In genomic region chr8:66772653-66773052, GRCm38 (mm10) we compare ENCODE assay signal across 12 mouse cellular contexts.
DNase-seq lines count a peak whose midpoint lies in the region; ATAC-seq lines count a peak whose summit lies in the region.
"Had no signal": no experiment of that assay in that cellular context is flagged by ENCODE, and none has a peak within 500 bp of the region (broad histone marks: within the 10 kb centered on the region; RNA-seq: fewer than 3 reads in every experiment).

No protein-coding gene starts in this region.

- no peak overlapping the region for H3K4me3 ChIP-seq in heart, embryonic 15.5 days
- H3K4me3 ChIP-seq: midbrain, embryonic 12.5 days; neural tube, embryonic 12.5 days; stomach, embryonic 15.5 days had no signal

- H3K9ac ChIP-seq in heart, embryonic 15.5 days, result no peak overlapping the region
- H3K9ac ChIP-seq: liver, embryonic 14.5 days; midbrain, embryonic 12.5 days; neural tube, embryonic 12.5 days; stomach, embryonic 15.5 days had no signal

- no peaks in the 10 kb centered on the region for H3K36me3 ChIP-seq in heart, embryonic 15.5 days
- H3K36me3 ChIP-seq: midbrain, embryonic 12.5 days; neural tube, embryonic 12.5 days; stomach, embryonic 15.5 days had no signal

- peaks cover 8% of the 10 kb centered on the region; the same call in 1 of the 2 replicates for H3K4me1 ChIP-seq in heart, embryonic 15.5 days (replicated peaks)
- H3K4me1 ChIP-seq: neural tube, embryonic 12.5 days; stomach, embryonic 15.5 days had no signal

- peak overlapping the region; percentile 13; the same call in 1 of the 2 replicates for H3K4me2 ChIP-seq in heart, embryonic 15.5 days
- H3K4me2 ChIP-seq: midbrain, embryonic 12.5 days; neural tube, embryonic 12.5 days; stomach, embryonic 15.5 days had no signal

- peak; percentile 6 for DNase-seq in kidney, postnatal 14 days
- no peak for DNase-seq in kidney, postnatal 25 days
- peak; percentile 43 for DNase-seq in fibroblast of lung, adult 2 months (ENCODE audit: low read depth)
- DNase-seq in lung, postnatal 25 days (ENCODE audit: low spot score), result peak; percentile 13
- no peak for DNase-seq in right cerebral cortex, postnatal 25 days
- DNase-seq in spleen, postnatal 10 days (ENCODE audit: low spot score in 2 of 2), result no peak
- DNase-seq in thymus, postnatal 25 days, result no peak

- no peaks in the 10 kb centered on the region for H3K27me3 ChIP-seq in heart, embryonic 15.5 days
- H3K27me3 ChIP-seq: midbrain, embryonic 12.5 days; neural tube, embryonic 12.5 days; stomach, embryonic 15.5 days had no signal

- peak; percentile 91 for ATAC-seq in heart, embryonic 15.5 days (replicated peaks; ENCODE audit: insufficient number of reproducible peaks, insufficient read depth, low FRiP score, low read depth)

- H3K9me3 ChIP-seq in heart, embryonic 15.5 days (replicated peaks), result no peaks in the 10 kb centered on the region
- H3K9me3 ChIP-seq: midbrain, embryonic 12.5 days; neural tube, embryonic 12.5 days; stomach, embryonic 15.5 days had no signal

- WGBS in heart, embryonic 15.5 days, result 28% methylated on average over 4 of the region's 4 CpGs

- H3K27ac ChIP-seq in heart, embryonic 15.5 days, result peak overlapping the region; percentile 84
- H3K27ac ChIP-seq: liver, embryonic 14.5 days; midbrain, embryonic 12.5 days; neural tube, embryonic 12.5 days; stomach, embryonic 15.5 days had no signal

Comparison
In these comparisons a context has a peak if more than half of its experiments do, and no peak if none do; other contexts are left out.
1. DNase-seq: peak in kidney, postnatal 14 days (single experiment), fibroblast of lung, adult 2 months (single experiment) and lung, postnatal 25 days (single experiment); none in kidney, postnatal 25 days (0 of 2), right cerebral cortex, postnatal 25 days (single experiment), spleen, postnatal 10 days (0 of 2) and thymus, postnatal 25 days (single experiment).